Mouse (Mus musculus): Measurements from ENCODE around the gene Ssxb2. TPM values are rescaled to one million over a fixed set of nuclear protein-coding genes. Genes with fewer than 3 reads are reported as not detected.

Gene Ssxb2
- polyA plus RNA-seq (2015; fragmentation: Nextera tagmentation; extraction: Ambion mirVana), result not detected in 2 replicates

GRCm38 (mm10) chrX:8461626-8462025 lies at the start of gene Ssxb2:
Gene Ssxb2 (minus strand): TSS chrX:8461726.

DNA sequence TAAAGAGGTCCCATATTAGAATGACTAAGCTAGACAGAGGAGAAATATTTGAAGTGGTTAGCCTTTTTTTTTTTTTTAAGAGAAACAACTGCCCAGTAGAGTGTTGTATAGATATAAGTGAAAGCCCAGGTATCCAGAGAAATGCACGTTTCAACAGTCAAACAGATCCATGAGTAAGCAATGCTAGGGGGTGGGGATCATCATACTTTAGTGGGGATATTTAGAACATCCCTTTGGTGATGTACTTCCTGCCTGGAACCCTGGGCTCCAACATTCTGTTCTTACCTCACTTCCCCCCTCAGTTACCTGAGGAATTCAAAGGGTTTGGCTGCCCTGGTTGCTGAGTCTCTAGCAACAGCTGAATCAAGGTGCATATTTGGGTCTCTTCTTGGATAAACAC lies 48.5 kb downstream of the Ssxb2 start, which contains the start of gene Ssxb1:
Gene Ssxb1, plus strand, starts transcription at position 301 of the 400 bp plus-strand sequence.

Other genes starting within 250 kb of the Ssxb2 start
- 20.0 and 21.2 TPM in 2 replicates for gene Ftsj1, start 209.3 kb downstream of the Ssxb2 start, polyA plus RNA-seq (2015; fragmentation: Nextera tagmentation; extraction: Ambion mirVana)
- gene Slc38a5, start 190.6 kb downstream of the Ssxb2 start, polyA plus RNA-seq (2015; fragmentation: Nextera tagmentation; extraction: Ambion mirVana), result 3.0 and 3.7 TPM in 2 replicates
- gene Ssxb10, start 134.3 kb downstream of the Ssxb2 start, polyA plus RNA-seq (2015; fragmentation: Nextera tagmentation; extraction: Ambion mirVana), result not detected in 2 replicates
- not detected in 2 replicates for gene Ssxb9, start 94.7 kb downstream of the Ssxb2 start, polyA plus RNA-seq (2015; fragmentation: Nextera tagmentation; extraction: Ambion mirVana)
- gene Ssxb1, start 48.4 kb downstream of the Ssxb2 start, polyA plus RNA-seq (2015; fragmentation: Nextera tagmentation; extraction: Ambion mirVana), result not detected in 2 replicates
- gene Gm14459, start 63.2 kb upstream of the Ssxb2 start, polyA plus RNA-seq (2015; fragmentation: Nextera tagmentation; extraction: Ambion mirVana), result not detected in 2 replicates
- gene Ssxb6, start 86.5 kb upstream of the Ssxb2 start, polyA plus RNA-seq (2015; fragmentation: Nextera tagmentation; extraction: Ambion mirVana), result not detected in 2 replicates
- gene Ssxb3, start 130.1 kb upstream of the Ssxb2 start, polyA plus RNA-seq (2015; fragmentation: Nextera tagmentation; extraction: Ambion mirVana), result not detected in 2 replicates
- not detected in 2 replicates for gene Ssxb8, start 229.1 kb upstream of the Ssxb2 start, polyA plus RNA-seq (2015; fragmentation: Nextera tagmentation; extraction: Ambion mirVana)

Measured in urinary bladder, postnatal 0 days (tissue).